Mouse (Mus musculus): ENCODE measurements around the gene Rnf220. TPM values are rescaled to one million over a fixed set of nuclear protein-coding genes. Genes with fewer than 3 reads are reported as not detected.
A peak's percentile ranks its signal among the peaks of the same experiment; 100 is the strongest.

The Rnf220 gene
- 137 and 150 TPM in 2 replicates for polyA plus RNA-seq (2015; fragmentation: Nextera tagmentation; extraction: Ambion mirVana)

DNA sequence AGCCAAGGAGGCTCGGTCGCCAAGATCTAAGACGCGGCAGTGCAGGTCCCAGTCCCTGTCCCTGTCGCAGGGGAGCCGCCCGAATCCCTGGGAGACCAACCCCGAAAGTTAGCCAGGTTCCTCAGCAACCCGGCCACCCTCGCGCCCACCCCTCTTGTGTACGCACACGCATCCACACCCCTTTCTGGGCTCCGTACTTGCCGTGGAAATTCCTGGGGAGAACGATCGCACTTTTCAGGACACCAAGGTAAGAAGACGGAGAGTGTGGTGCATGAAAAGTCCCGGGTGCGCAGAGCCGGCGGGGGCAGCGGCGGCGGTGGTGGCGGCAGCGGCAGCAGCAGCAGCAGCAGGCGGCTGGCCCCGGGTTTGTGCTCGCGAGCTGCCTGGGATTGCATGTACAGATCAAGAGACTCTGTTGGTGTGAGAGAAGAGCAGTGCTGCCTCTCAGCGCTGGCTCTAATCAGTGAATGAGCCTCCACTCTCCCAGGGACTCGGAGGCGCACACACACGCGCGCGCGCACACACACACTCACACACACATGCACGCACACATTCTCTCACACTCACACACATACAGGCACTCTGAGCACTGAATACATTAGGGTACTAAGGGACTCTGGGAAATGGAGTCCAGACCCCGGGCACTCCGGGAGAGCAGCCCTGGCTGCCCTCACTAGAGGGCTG is at the start of gene Rnf220:
Gene Rnf220, minus strand, starts transcription at position 571 of the 684 bp plus-strand sequence.
- H3K9ac ChIP-seq (ENCODE audit: low read depth, low read length): peak within 1 kb of the TSS; percentile 42
- H3K4me3 ChIP-seq (ENCODE audit: low read depth, low read length): peak within 1 kb of the TSS; percentile 42
- peaks cover 18% of the 10 kb centered on the region for H3K27me3 ChIP-seq (ENCODE audit: control insufficient read depth, insufficient read depth, low read depth, low read length)
- H3K36me3 ChIP-seq (ENCODE audit: control insufficient read depth, insufficient read depth, low read length): no peaks in the 10 kb centered on the region
- peak; percentile 90 for ATAC-seq
- no peaks in the 10 kb centered on the region for H3K9me3 ChIP-seq (replicated peaks; ENCODE audit: control insufficient read depth, low read length, poor library complexity, severe bottlenecking)
- WGBS: 0% methylated on average over 42 of the region's 42 CpGs
- H3K27ac ChIP-seq (ENCODE audit: low read length): peak within 1 kb of the TSS; percentile 62
- H3K4me1 ChIP-seq (ENCODE audit: control insufficient read depth, insufficient read depth, low read length): peaks cover 28% of the 10 kb centered on the region
- H3K4me2 ChIP-seq (ENCODE audit: low read length): peak within 1 kb of the TSS; percentile 61

GRCm38 (mm10) chr4:117546616-117547015 is 49.8 kb upstream of the Rnf220 start:
- 89% methylated on average over 6 of the region's 6 CpGs for WGBS
- no peak overlapping the region for H3K9ac ChIP-seq (ENCODE audit: low read depth, low read length)
- no peak overlapping the region for H3K4me2 ChIP-seq (ENCODE audit: low read length)
- no peaks in the 10 kb centered on the region for H3K36me3 ChIP-seq (ENCODE audit: control insufficient read depth, insufficient read depth, low read length)
- H3K9me3 ChIP-seq (replicated peaks; ENCODE audit: control insufficient read depth, low read length, poor library complexity, severe bottlenecking): no peaks in the 10 kb centered on the region
- H3K4me3 ChIP-seq (ENCODE audit: low read depth, low read length): no peak overlapping the region
- no peaks in the 10 kb centered on the region for H3K27me3 ChIP-seq (ENCODE audit: control insufficient read depth, insufficient read depth, low read depth, low read length)
- H3K4me1 ChIP-seq (ENCODE audit: control insufficient read depth, insufficient read depth, low read length): peaks cover 14% of the 10 kb centered on the region
- no peak for ATAC-seq
- H3K27ac ChIP-seq (ENCODE audit: low read length): no peak overlapping the region

- Histone ChIP-seq H3K27me3 (ENCODE audit: control insufficient read depth, insufficient read depth, low read depth, low read length) (no peaks in the 10 kb centered on the region), H3K4me3 (ENCODE audit: low read depth, low read length) (no peak overlapping the region), H3K27ac (ENCODE audit: low read length) (no peak overlapping the region), H3K36me3 (ENCODE audit: control insufficient read depth, insufficient read depth, low read length) (no peaks in the 10 kb centered on the region), H3K4me1 (ENCODE audit: control insufficient read depth, insufficient read depth, low read length) (peaks cover 6% of the 10 kb centered on the region; the same call in 1 of the 2 replicates), H3K9me3 (replicated peaks; ENCODE audit: control insufficient read depth, low read length, poor library complexity, severe bottlenecking) (no peaks in the 10 kb centered on the region), H3K9ac (ENCODE audit: low read depth, low read length) (no peak overlapping the region), H3K4me2 (ENCODE audit: low read length) (no peak overlapping the region)
- no peak for ATAC-seq
- 95% methylated on average over 3 of the region's 3 CpGs for WGBS
Observed at GRCm38 (mm10) chr4:117545448-117545847, 48.6 kb upstream of the Rnf220 start.

DNA sequence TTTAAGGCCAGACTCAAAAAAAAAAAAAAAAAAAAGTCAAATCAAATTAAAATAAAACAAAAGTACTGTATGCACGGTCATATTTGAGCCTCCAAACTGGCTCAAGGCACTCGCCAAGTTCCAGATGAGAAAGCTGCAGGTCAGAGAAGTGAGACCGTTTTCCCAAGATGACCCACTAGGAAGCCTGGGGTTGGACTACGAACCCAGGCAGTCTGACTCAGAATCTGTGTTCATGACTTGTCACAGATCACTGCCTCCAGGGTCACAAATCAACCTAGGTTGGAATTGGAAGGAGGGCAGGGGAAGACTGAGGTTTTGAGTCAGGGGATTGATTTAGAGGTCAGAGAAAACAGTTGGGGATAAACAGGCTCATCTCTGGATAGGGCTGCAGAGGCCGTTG is 43.7 kb upstream of the Rnf220 start:
- Histone ChIP-seq H3K4me3 (ENCODE audit: low read depth, low read length) (no peak overlapping the region), H3K27ac (ENCODE audit: low read length) (no peak overlapping the region), H3K36me3 (ENCODE audit: control insufficient read depth, insufficient read depth, low read length) (no peaks in the 10 kb centered on the region), H3K4me2 (ENCODE audit: low read length) (no peak overlapping the region), H3K9ac (ENCODE audit: low read depth, low read length) (no peak overlapping the region), H3K4me1 (ENCODE audit: control insufficient read depth, insufficient read depth, low read length) (no peaks in the 10 kb centered on the region), H3K9me3 (replicated peaks; ENCODE audit: control insufficient read depth, low read length, poor library complexity, severe bottlenecking) (no peaks in the 10 kb centered on the region), H3K27me3 (ENCODE audit: control insufficient read depth, insufficient read depth, low read depth, low read length) (no peaks in the 10 kb centered on the region)
- WGBS: 77% methylated on average over 5 of the region's 5 CpGs
- ATAC-seq: no peak

DNA sequence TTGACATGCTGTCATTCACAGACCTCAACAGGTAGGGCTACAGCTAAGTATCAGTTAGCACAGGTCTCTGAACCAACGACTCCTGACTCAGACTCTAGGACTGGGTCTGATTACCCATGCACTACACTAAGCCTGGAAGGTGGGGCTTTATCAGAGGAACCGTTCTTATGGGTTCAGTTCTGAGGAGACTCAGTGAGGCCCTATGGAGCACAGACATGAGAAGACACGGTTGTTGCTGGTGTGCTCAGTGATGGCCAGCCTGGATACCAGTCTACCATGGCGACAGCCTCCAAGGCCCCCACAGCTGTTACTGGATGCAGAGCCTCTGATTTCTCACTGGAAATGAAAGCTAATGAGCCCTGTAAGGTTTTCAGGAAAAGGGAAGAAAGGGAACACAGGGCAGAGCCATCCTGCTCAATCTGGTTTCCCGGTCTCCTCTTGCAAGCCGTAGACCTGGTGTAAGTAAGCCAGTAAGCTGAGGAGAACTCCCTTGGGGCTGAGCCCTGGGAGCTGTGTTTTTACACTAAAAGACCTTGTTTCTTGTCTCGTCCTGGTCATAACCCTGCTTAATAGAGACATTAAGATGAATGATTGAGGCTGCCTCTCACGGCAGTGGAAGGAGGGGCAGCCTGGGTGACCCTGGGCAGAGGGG is 42.6 kb upstream of the Rnf220 start:
- Histone ChIP-seq H3K4me2 (ENCODE audit: low read length) (no peak overlapping the region), H3K4me1 (ENCODE audit: control insufficient read depth, insufficient read depth, low read length) (no peaks in the 10 kb centered on the region)

DNA sequence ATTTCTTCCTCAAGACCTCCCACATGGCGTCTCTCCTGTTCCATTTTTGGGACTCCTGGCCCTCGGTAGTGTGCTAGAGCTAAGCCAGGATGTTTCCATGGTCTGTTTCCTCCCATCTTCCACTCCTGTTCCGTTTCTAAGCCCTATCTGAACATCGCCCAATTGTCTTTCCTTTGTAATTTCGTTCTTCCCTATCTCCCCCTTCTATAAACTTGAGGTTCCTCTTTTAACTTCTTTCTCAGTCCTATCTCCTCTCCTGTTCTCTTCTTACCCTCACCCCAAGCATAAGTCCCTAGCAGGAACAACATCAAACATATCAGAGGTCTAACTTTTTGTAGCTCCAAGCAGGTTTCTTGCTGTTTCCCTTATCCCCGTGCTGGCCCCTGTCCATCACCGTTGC is 40.1 kb upstream of the Rnf220 start:
- Histone ChIP-seq H3K4me1 (ENCODE audit: control insufficient read depth, insufficient read depth, low read length) (no peaks in the 10 kb centered on the region), H3K9me3 (replicated peaks; ENCODE audit: control insufficient read depth, low read length, poor library complexity, severe bottlenecking) (no peaks in the 10 kb centered on the region), H3K9ac (ENCODE audit: low read depth, low read length) (no peak overlapping the region), H3K27ac (ENCODE audit: low read length) (no peak overlapping the region), H3K4me2 (ENCODE audit: low read length) (no peak overlapping the region), H3K36me3 (ENCODE audit: control insufficient read depth, insufficient read depth, low read length) (no peaks in the 10 kb centered on the region), H3K4me3 (ENCODE audit: low read depth, low read length) (no peak overlapping the region), H3K27me3 (ENCODE audit: control insufficient read depth, insufficient read depth, low read depth, low read length) (peaks cover 3% of the 10 kb centered on the region; the same call in 1 of the 2 replicates)
- 84% methylated on average over 7 of the region's 7 CpGs for WGBS
- ATAC-seq: no peak

More for the DNA sequence above, 42.6 kb upstream of the Rnf220 start:
- 80% methylated on average over 8 of the region's 8 CpGs for WGBS
- Histone ChIP-seq H3K27ac (ENCODE audit: low read length) (no peak overlapping the region), H3K27me3 (ENCODE audit: control insufficient read depth, insufficient read depth, low read depth, low read length) (no peaks in the 10 kb centered on the region), H3K4me3 (ENCODE audit: low read depth, low read length) (no peak overlapping the region), H3K36me3 (ENCODE audit: control insufficient read depth, insufficient read depth, low read length) (no peaks in the 10 kb centered on the region), H3K9ac (ENCODE audit: low read depth, low read length) (no peak overlapping the region), H3K9me3 (replicated peaks; ENCODE audit: control insufficient read depth, low read length, poor library complexity, severe bottlenecking) (no peaks in the 10 kb centered on the region)
- ATAC-seq: no peak

GRCm38 (mm10) chr4:117535496-117536200 is 38.8 kb upstream of the Rnf220 start:
- H3K9ac ChIP-seq (ENCODE audit: low read depth, low read length): no peak overlapping the region
- ATAC-seq: no peak
- no peaks in the 10 kb centered on the region for H3K9me3 ChIP-seq (replicated peaks; ENCODE audit: control insufficient read depth, low read length, poor library complexity, severe bottlenecking)
- no peak overlapping the region for H3K4me3 ChIP-seq (ENCODE audit: low read depth, low read length)
- H3K4me1 ChIP-seq (ENCODE audit: control insufficient read depth, insufficient read depth, low read length): no peaks in the 10 kb centered on the region
- no peak overlapping the region for H3K4me2 ChIP-seq (ENCODE audit: low read length)
- H3K27me3 ChIP-seq (ENCODE audit: control insufficient read depth, insufficient read depth, low read depth, low read length): peaks cover 3% of the 10 kb centered on the region; the same call in 1 of the 2 replicates
- H3K36me3 ChIP-seq (ENCODE audit: control insufficient read depth, insufficient read depth, low read length): no peaks in the 10 kb centered on the region
- WGBS: 52% methylated on average over 9 of the region's 9 CpGs
- H3K27ac ChIP-seq (ENCODE audit: low read length): no peak overlapping the region

GRCm38 (mm10) chr4:117529843-117530242 is 33.0 kb upstream of the Rnf220 start:
- WGBS: 63% methylated on average over 4 of the region's 4 CpGs
- no peak overlapping the region for H3K4me2 ChIP-seq (ENCODE audit: low read length)

DNA sequence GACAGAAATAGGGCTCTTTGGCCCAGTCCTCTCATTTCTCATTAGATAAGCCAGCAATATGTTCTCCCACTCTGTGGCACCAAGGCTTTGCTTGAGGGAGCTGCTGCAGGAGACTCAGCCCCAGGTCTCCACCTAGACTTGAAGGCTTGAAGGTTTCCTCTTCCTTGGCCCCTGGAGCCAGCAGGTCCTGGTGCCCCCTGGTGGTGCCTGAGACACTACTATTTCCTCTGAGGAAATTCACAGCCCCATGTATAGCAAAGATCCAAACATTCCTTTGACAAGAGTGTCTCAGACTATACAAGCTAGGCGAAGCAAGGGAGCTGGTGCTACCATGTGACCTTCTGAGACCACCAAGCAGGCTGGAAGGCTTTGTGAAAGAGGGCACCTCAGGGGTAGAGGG is 31.1 kb upstream of the Rnf220 start:
- Histone ChIP-seq H3K4me3 (ENCODE audit: low read depth, low read length) (no peak overlapping the region), H3K27me3 (ENCODE audit: control insufficient read depth, insufficient read depth, low read depth, low read length) (peaks cover 2% of the 10 kb centered on the region; the same call in 1 of the 2 replicates), H3K9me3 (replicated peaks; ENCODE audit: control insufficient read depth, low read length, poor library complexity, severe bottlenecking) (no peaks in the 10 kb centered on the region), H3K9ac (ENCODE audit: low read depth, low read length) (no peak overlapping the region), H3K36me3 (ENCODE audit: control insufficient read depth, insufficient read depth, low read length) (no peaks in the 10 kb centered on the region), H3K4me2 (ENCODE audit: low read length) (no peak overlapping the region), H3K4me1 (ENCODE audit: control insufficient read depth, insufficient read depth, low read length) (no peaks in the 10 kb centered on the region), H3K27ac (ENCODE audit: low read length) (no peak overlapping the region)
- 21% methylated on average over 1 of the region's 1 CpGs for WGBS
- ATAC-seq: no peak

More at GRCm38 (mm10) chr4:117529843-117530242, 33.0 kb upstream of the Rnf220 start:
- Histone ChIP-seq H3K9ac (ENCODE audit: low read depth, low read length) (no peak overlapping the region), H3K27ac (ENCODE audit: low read length) (no peak overlapping the region), H3K36me3 (ENCODE audit: control insufficient read depth, insufficient read depth, low read length) (no peaks in the 10 kb centered on the region), H3K9me3 (replicated peaks; ENCODE audit: control insufficient read depth, low read length, poor library complexity, severe bottlenecking) (no peaks in the 10 kb centered on the region), H3K4me3 (ENCODE audit: low read depth, low read length) (no peak overlapping the region), H3K4me1 (ENCODE audit: control insufficient read depth, insufficient read depth, low read length) (no peaks in the 10 kb centered on the region), H3K27me3 (ENCODE audit: control insufficient read depth, insufficient read depth, low read depth, low read length) (peaks cover 5% of the 10 kb centered on the region; the same call in 1 of the 2 replicates)
- no peak for ATAC-seq
